Mouse (Mus musculus) midbrain, embryonic 14.5 days (tissue): ENCODE measurements around the gene Alppl2. TPM values are rescaled to one million over a fixed set of nuclear protein-coding genes. Genes with fewer than 3 reads are reported as not detected.

Experiments
- polyA plus RNA-seq: library from polyadenylated mRNA; unstranded; fragments of >200 nt; fragmentation: Nextera tagmentation; extraction: Ambion mirVana; gene quantifications from 2 replicates; pipeline ENCODE4 v1.2.1, GENCODE M21; 2014

The Alppl2 gene
- polyA plus RNA-seq, 1 experiment from 2014 or later = not detected

Other genes starting within 250 kb of the Alppl2 start
- not detected in 2 replicates for gene Alpi, start 11.7 kb upstream of the Alppl2 start, polyA plus RNA-seq
- not detected in 2 replicates for gene Akp3, start 35.0 kb upstream of the Alppl2 start, polyA plus RNA-seq
- 5.1 and 5.3 TPM in 2 replicates for gene Ecel1, start 66.6 kb upstream of the Alppl2 start, polyA plus RNA-seq
- gene Prss56, start 93.4 kb upstream of the Alppl2 start, polyA plus RNA-seq = 0.32 TPM in 1 of 2 replicates, not detected in the other
- gene Chrnd, start 100.7 kb upstream of the Alppl2 start, polyA plus RNA-seq = not detected in 2 replicates
- gene Chrng, start 114.7 kb upstream of the Alppl2 start, polyA plus RNA-seq = not detected in 2 replicates
- 53.5 and 75.5 TPM in 2 replicates for gene Eif4e2, start 124.0 kb upstream of the Alppl2 start, polyA plus RNA-seq
- gene Efhd1, start 174.4 kb upstream of the Alppl2 start, polyA plus RNA-seq = 1.8 and 1.9 TPM in 2 replicates
- 69.0 and 70.9 TPM in 2 replicates for gene Gigyf2, start 237.1 kb upstream of the Alppl2 start, polyA plus RNA-seq